Mouse (Mus musculus): ENCODE results near the gene Smurf1. TPM values are rescaled to one million over a fixed set of nuclear protein-coding genes. Genes with fewer than 3 reads are reported as not detected.

Gene Smurf1
- total RNA-seq, 2 experiments from 2014 or later: 15.7 to 20.2 TPM

DNA sequence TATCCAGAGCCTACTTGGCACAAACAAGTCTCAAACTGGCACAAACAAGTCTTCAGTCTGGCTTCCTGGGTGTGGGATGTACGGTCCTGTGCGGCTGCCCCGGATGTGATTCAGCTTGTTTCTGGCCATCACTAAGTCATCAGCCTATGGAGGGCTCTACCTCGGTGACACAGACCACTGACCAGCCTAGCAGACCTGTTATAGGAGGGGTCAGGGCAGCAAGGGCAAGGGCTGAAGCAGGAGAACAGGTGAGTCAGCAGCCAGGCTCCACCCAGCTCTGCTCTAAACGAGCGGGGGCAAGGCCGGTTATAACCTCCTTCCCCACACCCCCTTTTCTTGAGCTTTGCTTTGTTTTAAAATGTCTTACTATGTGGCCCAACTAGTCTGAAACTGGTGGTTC is 11.2 kb downstream of the Smurf1 start:
- DNase-seq: no peak

- DNase-seq: no peak
Measured at GRCm38 (mm10) chr5:144952592-144952991, 13.1 kb downstream of the Smurf1 start.

DNA sequence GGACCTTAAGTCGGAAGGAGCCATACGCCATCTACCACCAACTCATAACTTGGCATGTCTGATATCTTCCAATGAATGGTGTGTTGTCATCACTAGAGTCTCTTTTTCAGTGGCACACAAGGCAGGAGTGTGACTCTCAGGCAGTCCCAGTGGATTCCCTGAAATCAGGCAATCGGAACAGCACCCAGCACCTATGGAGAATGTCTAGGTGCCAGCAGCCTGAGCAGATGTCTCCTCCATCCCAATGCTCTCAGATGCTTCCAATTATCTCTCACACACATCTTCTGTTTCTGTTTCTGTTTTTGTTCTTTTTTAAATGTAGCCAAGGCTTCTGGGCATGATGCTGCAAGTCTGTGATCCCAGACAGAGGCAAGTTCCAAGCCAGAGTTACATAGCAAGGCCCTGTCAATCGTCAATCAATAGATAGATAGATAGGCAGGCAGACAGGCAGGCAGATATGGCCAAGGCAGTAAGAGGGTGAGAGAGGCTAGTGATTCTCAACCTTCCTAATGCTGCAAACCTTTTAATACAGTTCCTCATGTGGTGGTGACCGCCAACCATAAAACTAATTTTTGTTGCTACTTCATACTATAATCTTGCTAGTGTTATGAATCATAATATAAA is 15.1 kb downstream of the Smurf1 start:
- DNase-seq: no peak

GRCm38 (mm10) chr5:144949856-144950255 is 15.8 kb downstream of the Smurf1 start:
- no peak for DNase-seq

DNA sequence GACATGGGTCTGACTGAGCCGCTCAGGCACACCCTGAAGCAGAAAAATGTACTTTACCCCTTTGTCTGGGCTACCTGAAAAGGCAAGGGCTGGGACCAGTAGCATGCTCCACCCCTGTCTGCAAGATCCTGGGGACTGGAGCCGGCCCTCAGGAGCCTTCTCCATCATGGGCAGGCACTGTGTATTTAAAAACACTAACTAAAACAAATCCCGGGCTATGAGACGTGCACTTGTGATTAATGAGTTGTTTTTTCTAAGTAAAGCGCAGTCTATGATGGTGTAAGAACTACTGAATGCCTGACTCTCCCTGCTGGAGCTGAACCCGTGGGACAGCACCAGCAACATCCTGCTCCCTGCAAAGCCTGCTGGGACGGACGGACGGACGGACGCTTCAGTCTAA is 17.2 kb downstream of the Smurf1 start:
- no peak for DNase-seq

DNA sequence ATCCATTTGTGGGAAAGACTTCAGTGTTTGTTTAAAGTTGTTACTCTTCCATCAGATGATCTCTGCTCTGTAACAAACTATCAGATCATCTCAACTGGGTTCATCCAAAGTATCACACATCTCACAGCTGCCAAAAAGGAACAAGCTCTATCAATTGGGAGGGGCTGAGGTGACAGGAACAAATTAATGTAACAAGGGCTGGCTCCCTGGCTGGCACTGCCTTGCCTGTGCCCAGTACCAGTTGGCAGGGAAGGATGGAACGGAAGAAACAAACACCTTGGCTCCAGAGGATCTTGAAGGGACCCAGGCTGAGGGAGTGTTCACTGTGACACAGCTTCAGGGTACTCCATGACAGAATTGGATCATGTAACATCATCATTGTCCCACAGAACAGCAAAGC is 17.6 kb downstream of the Smurf1 start:
- DNase-seq: no peak

- peak; percentile 33 for DNase-seq
Measured at GRCm38 (mm10) chr5:144946032-144946431, 19.6 kb downstream of the Smurf1 start.

DNA sequence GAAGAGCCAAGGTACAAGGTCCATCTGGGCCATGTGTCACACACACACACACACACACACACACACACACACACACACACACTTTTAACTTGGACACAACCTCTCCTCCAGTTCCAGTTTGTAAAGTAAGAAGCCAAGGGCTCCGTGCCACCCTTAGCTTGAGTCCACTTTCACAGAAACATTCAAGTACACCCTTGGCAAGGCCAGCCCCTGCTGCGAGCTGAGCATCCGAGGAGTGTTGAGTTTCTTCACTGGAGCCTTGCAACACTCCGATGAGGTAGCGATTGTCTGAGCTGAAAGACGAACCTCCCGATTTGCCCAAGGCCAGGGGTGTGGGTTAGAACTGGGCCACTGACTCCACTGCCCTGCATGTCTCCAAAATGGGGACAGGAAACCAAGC is 20.7 kb downstream of the Smurf1 start:
- DNase-seq: peak; percentile 64

DNA sequence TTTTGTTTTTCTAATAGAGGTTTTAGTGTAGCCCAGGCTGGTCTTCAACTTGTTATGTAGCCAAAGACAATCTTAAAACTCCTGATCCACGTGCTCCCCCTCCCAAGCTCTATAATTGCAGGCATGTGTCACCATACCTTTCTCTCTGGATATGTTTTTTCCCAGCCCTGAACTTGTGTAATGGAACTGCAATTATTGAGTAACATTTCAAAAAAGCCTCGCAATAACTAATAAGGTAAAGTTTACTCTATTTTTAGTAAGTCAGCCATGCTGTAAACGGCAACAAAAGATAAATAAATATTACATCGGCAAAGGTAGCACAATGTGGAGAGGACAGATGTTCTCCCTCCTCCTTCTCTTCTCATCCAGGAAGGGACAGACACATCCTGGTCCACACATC is 21.3 kb downstream of the Smurf1 start:
- no peak for DNase-seq

- no peak for DNase-seq
Measured at GRCm38 (mm10) chr5:144943346-144943745, 22.3 kb downstream of the Smurf1 start.

DNA sequence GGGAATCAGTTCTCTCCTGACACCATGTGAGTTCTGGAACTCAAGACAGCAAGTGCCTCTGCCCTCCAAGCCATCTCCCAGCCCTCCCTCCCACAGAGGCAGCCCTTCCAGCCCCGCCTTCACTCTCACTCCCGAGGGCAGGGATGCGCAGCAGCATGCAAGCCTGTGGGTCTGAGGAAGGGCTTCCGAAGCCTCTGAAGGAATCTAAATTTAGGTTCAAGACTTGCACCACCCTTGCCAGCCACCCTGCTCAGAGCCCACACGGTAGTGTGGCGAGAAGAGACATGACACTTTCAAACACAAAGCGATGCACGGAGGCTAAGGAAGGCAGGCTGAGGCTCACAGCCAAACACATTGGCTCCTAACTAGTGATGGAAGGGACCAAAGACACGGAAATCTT is 23.2 kb downstream of the Smurf1 start:
- no peak for DNase-seq

DNA sequence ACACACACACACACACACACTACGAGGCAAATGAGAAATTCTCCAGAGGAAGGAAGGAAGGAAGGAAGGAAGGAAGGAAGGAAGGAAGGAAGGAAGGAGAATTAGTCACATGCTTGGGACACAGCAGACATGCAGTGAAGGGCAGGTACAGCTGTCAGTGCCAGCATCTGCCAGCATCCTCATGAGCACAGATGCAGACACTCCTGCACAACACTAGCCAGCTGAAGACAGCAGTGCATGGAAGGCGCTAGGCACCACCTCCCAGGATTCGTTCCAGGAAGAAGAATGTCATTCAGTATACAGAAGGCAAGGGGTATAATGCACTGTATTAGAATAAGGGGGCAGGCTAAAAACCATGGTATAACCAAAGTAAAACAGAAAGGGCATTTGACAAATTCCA is 24.7 kb downstream of the Smurf1 start:
- DNase-seq: no peak

DNA sequence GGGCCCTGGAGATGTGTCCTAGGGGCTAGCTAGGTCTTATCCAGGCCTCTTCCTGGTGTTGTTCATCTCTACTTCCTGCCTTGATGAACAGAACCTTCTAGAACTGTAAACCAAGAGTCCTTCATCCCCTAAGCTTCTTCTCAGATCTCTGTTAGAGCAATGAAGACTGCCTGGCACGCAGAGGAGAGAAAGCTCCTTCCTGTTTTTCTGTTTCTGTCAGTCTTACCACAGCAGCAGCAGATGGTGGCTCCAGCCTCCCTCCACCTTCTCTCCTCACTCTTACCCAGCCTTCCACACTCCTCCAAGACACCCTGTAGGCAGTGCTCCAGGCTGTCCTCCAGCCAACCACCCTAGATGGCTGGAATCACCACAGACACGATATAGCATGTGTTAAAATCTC is 28.3 kb downstream of the Smurf1 start:
- DNase-seq: no peak

- no peak for DNase-seq
Measured at GRCm38 (mm10) chr5:144933486-144933885, 32.2 kb downstream of the Smurf1 start.

DNA sequence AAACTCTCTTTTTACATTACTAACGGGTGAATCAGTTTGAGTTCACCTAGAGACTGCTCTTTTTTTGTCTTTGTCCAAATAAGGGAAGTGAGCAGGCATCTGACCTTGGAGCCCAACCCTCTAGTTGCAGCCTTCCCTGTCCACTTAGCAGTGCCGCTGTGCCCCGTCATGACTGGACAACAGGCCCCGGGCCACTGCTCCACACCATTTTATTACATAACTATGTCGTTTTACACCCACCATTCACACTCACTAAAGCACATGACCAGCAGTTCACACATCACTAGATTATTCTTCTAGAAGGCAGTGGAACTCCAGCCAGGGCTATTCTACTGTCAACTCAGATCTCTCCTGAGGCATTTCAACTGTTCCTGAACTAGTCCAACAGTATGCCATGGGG is 33.8 kb downstream of the Smurf1 start:
- no peak for DNase-seq

GRCm38 (mm10) chr5:144928856-144929713 is 36.6 kb downstream of the Smurf1 start:
- no peak for DNase-seq

DNA sequence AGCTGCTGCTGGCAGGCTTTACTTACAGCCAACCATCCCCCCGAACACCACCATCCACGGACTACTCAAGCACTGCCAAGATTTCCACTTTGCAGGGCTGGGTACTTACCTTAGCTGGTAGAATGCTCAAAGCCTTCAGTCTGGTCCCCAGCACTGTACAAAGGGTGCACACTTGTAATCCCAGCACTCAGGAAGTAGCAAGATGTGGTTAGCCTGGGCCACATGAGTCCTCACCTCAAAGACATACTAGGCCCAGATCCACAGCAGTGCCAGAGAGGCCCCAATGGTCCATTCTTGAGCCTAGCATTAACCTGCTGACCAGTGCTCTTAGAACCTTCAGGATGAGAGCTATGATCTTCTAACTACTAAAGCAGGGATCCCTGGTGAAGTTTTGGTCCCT is 39.4 kb downstream of the Smurf1 start:
- no peak for DNase-seq

GRCm38 (mm10) chr5:144923351-144923750 is 42.3 kb downstream of the Smurf1 start:
- DNase-seq: no peak

GRCm38 (mm10) chr5:144919790-144920189 is 45.9 kb downstream of the Smurf1 start:
- DNase-seq: no peak

GRCm38 (mm10) chr5:144919194-144919593 is 46.5 kb downstream of the Smurf1 start:
- no peak for DNase-seq

- no peak for DNase-seq
Measured at GRCm38 (mm10) chr5:144918204-144918603, 47.4 kb downstream of the Smurf1 start.

- DNase-seq: no peak
Measured at GRCm38 (mm10) chr5:144917172-144917571, 48.5 kb downstream of the Smurf1 start.

DNA sequence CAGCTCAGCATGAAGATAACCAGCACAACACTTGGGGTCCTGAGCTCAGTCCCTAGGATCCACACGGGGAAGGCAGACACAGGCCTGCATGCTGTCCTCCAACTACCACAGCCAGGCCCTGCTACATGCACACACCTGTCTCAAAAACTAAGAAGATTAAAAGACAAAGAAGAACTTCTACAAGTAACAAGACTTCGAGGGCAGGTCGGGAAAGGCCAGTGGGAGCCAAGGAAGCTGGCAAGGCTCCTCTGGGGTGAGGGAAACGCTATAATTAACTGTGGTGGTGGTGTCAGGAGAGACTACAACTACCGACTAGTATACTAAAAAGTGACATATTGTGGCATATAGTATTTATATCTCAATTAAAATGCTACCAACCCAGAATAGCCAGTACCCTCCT is 49.8 kb downstream of the Smurf1 start:
- DNase-seq: no peak

DNA sequence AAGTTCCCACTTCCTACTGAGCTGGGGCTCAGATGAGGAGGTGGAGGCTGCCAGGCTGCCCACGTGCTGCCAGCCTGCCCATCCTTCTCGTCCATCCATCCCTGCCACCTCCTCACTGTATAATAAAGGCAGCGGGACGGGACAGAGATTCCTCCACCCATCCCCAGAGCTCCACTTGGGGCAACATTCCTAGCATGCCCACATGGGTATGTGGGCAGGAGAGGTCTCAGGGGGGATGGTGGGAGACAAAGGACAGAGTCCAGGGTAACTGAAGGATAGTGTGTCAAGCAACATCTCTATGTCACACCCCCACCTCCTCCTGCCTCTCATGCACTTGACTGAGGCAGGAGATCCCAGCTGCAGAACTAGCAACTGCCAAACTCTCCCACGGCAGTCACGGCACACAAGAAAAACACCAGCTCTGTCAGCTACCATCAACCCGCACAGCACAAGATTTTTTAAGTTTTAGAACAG is 51.2 kb downstream of the Smurf1 start:
- DNase-seq: no peak

Data from gastrocnemius, postnatal 10 days (tissue).